Mouse (Mus musculus) gastrocnemius, adult 2 months (tissue): ENCODE data around the gene Mxd1. TPM values are rescaled to one million over a fixed set of nuclear protein-coding genes. Genes with fewer than 3 reads are reported as not detected.

Experiments used
- DNase-seq: peaks from one replicate; pipeline ENCODE4 v3.0.0; 2022
- H3K27ac ChIP-seq: fragments of 200-600 bp; 2 replicates; pipeline ENCODE4 v1.8.1; 2022; ENCODE audit warnings: mild to moderate bottlenecking
- H3K4me3 ChIP-seq: fragments of 200-600 bp; 2 replicates; pipeline ENCODE4 v1.8.1; 2022; ENCODE audit warnings: mild to moderate bottlenecking, moderate library complexity
- CTCF ChIP-seq: fragments of 200-600 bp; IDR thresholded peaks from 2 replicates; pipeline ENCODE4 v1.8.1; 2022; ENCODE audit warnings: antibody characterized with exemption, mild to moderate bottlenecking, moderate library complexity
- intact Hi-C: fragments of 180-260 bp; cut with DNase I; formaldehyde crosslinking; loops from one replicate; pipeline ENCODE4 v1.15.1; 2025
- total RNA-seq, 2 experiments: library from RNA; stranded (reverse); gene quantifications; 2 replicates each; pipeline ENCODE4 v1.2.3; 2021

Mxd1 gene
- total RNA-seq, 2 experiments from 2014 or later = 2.6 to 3.9 TPM

- H3K27ac ChIP-seq = peak overlapping the region; percentile 94
- peak; percentile 38 for DNase-seq
- peak; percentile 96 for TF ChIP-seq CTCF
These were observed 1.9 kb upstream of the Mxd1 start for GRCm38 (mm10) chr6:86670873-86671272.

GRCm38 (mm10) chr6:86669240-86669727 is 323 bp upstream of the Mxd1 start:
- H3K4me3 ChIP-seq = peak overlapping the region; percentile 95
- peak overlapping the region; percentile 94 for H3K27ac ChIP-seq
- intact Hi-C loops = loop anchor here (1.0 to 5.0 kb wide), 2 partner anchors 72 to 197 kb away; no protein-coding TSS in a partner anchor
- peak; percentile 100 for DNase-seq
- TF ChIP-seq CTCF = no peak

More at GRCm38 (mm10) chr6:86670873-86671272, 1.9 kb upstream of the Mxd1 start:
- no peak overlapping the region for H3K4me3 ChIP-seq
- intact Hi-C loops = loop anchor here (1.0 to 5.0 kb wide), 2 partner anchors 126 to 234 kb away; partner anchors contain the start of gene C87436

DNA sequence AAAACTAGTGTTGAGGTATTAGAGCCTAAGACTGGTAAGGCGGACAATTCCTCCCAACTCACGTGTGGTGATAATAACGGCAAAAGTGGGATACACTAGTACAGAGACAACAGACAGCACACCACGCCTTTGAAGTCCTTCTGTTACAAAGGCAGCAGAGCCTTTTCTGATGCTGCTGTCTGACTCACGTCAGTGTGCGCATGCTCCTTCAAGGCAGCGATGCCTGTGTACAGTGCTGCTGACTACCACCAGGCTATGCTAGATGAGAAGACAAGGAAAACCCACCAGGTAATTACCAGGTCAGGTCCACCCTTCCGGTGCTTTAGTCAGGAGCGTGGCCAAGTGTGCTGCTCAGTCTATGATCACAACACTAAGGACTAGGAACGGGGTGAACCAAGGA is 1.9 kb downstream of the Mxd1 start:
- Histone ChIP-seq H3K27ac (no peak overlapping the region), H3K4me3 (no peak overlapping the region; the same call in 1 of the 2 replicates)
- intact Hi-C loops = loop anchor here (5.0 kb wide), 1 partner anchor 70 kb away; no protein-coding TSS in a partner anchor
- no peak for TF ChIP-seq CTCF
- DNase-seq = no peak

- DNase-seq = no peak
- Histone ChIP-seq H3K4me3 (no peak overlapping the region), H3K27ac (no peak overlapping the region)
- intact Hi-C loops = loop anchor here (5.0 kb wide), 1 partner anchor 68 kb away; no protein-coding TSS in a partner anchor
- TF ChIP-seq CTCF = no peak
These were observed 3.2 kb downstream of the Mxd1 start for GRCm38 (mm10) chr6:86665560-86666307.

DNA sequence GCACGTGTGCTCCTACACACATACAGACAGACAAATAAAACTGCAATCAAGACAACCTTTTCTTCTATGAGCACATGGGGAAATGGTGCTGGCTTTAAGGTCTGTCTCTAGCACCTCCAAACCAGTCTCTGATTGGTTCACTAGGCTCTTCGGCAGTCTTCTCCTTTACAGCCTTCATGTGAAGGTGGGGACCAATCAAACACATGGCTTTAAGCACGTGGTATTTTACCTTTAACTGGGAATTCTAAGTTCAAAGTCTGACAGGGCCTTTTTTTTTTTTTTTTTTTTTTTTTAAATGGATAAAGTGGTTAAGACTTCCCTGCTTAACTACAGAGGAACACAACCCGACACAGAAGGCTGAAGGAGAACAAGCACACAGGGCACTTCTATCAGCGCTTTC is 3.9 kb downstream of the Mxd1 start:
- no peak for DNase-seq
- intact Hi-C loops = loop anchor here (5.0 kb wide), 1 partner anchor 68 kb away; no protein-coding TSS in a partner anchor
- no peak for TF ChIP-seq CTCF
- no peak overlapping the region for H3K27ac ChIP-seq
- no peak overlapping the region for H3K4me3 ChIP-seq

DNA sequence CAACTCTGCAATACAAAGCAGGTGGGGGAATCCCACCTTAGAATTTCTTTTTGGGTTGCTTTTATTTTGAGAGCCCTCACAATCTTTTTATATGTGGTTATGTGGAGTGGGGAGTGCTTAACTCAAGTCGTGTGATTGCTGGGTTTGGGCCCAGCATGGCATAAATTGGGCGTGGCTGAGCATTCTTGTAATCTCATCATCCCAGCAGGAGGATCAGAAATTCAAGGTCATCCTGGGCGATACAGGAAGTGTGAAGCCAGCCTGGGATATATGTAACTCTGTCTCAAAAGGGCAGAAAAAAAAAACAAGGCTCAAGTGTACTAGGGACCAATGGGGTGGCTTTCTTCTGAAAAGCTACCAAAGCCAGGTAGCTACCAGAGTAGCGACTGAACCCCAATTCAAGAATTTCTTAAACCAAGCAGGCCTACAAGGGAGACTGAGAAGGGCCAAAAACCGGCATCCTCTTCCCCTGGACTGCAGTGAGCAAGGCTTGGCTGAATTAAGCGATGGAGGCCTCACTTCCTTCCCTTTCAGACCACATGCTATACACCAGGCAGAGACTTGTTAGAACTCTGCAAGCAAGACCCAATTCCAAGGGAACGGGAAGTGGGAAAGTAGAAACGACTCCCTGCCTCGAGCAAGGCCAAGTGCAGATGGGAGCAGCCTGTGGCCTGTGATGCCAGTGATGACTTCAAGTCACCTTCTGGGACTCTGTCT is 8.6 kb downstream of the Mxd1 start:
- intact Hi-C loops = no loop called here

DNA sequence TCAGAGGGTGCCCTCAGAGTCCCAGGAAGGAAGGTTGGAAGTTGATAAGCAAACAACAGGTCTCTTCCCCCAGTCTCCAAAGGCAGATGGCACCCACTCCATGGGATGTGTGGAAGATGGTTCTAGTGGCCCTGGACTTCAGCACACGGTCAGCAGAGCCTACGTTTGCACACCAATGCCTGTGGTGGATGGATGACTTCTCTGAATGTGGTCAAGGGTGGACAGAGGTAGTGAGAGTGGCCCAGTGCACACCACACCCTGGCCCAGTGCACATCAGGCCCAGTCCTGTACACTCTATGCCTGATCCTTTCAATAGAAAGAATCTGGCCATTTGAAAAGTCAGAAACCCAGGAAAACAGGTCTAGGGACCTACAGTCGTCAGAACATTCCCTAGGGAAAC is 10.5 kb downstream of the Mxd1 start:
- intact Hi-C loops = no loop called here
- TF ChIP-seq CTCF = no peak
- no peak for DNase-seq

More for the DNA sequence above, 8.6 kb downstream of the Mxd1 start:
- Histone ChIP-seq H3K27ac (no peak overlapping the region), H3K4me3 (no peak overlapping the region)
- no peak for TF ChIP-seq CTCF
- no peak for DNase-seq

DNA sequence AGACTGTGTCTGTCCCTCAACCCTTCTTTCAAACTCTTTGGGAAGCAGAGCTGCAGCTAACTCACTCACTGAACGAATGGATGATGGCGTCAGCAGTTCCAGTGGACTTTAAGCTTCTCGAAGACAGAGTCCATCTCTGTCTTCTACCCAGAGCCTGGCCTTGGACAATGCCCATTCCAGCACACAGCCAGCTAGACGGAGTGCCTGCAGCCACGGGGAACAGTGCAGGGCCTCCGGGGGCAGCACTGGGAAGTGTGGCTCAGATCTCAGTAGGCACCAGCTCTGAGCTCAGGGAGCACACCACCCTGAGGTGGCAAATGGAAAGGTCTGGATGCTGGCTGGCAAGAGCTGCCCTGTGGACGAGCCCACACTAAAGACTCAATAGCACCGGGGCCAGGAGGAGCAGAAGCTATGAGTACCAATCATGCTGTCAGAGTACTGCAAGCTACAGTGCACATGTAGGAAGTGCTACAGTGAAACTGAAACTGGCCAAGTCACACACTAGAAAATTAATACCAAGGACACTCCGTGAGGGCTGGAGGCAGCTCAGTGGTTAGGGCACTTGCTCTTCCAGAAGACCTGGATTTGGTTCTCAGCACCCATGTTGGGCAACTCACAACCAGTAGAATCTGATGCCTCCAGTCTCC is 14.6 kb downstream of the Mxd1 start:
- no peak for TF ChIP-seq CTCF
- Histone ChIP-seq H3K27ac (no peak overlapping the region), H3K4me3 (no peak overlapping the region)
- intact Hi-C loops = no loop called here
- DNase-seq = no peak

More for the DNA sequence above, 10.5 kb downstream of the Mxd1 start:
- no peak overlapping the region for H3K27ac ChIP-seq
- H3K4me3 ChIP-seq = no peak overlapping the region

DNA sequence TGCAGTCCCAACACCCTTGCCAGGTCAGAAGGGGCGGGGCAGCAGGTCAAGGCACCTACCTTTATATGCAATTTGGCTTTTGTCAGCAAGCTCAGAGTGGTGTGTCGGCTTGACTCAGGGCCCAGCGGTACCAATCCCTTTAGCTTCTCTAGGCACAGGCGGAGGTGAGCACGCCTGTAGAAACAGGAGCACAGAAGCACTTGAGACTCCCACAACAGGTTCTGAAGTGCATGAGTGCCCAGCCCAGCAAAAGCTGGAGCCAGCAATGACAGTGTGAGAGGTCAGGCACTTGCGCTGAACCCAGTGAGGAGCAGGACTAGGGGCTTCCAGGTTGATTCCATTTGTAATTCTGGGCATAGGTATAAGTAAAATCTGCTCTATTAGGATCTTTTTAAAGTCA is 15.9 kb downstream of the Mxd1 start:
- H3K27ac ChIP-seq = no peak overlapping the region
- TF ChIP-seq CTCF = no peak
- intact Hi-C loops = no loop called here
- no peak for DNase-seq
- H3K4me3 ChIP-seq = no peak overlapping the region

GRCm38 (mm10) chr6:86646143-86646542 is 22.8 kb downstream of the Mxd1 start:
- no peak for TF ChIP-seq CTCF
- no peak overlapping the region for H3K27ac ChIP-seq
- no peak for DNase-seq
- intact Hi-C loops = no loop called here
- H3K4me3 ChIP-seq = no peak overlapping the region

DNA sequence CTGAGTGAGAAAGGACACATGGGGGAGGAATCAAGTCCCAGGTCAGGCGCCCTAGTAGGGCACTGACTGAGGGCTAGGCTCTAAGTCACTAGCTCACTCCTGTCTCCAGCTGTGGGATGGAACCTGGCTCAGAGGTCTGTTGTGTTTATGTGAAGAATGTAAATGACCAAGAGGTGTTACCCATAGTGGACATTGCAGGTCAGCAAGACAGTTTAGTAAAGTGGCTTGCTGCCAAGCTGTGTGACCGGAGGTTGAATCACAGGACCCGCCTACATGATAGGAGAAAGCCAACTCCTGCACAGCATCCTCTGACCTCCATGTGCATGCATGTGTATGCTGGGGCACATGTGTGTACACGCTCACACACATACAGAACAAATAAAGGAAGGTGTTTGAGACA is 23.4 kb downstream of the Mxd1 start:
- DNase-seq = no peak
- no peak for TF ChIP-seq CTCF
- Histone ChIP-seq H3K27ac (no peak overlapping the region), H3K4me3 (no peak overlapping the region)
- intact Hi-C loops = no loop called here

DNA sequence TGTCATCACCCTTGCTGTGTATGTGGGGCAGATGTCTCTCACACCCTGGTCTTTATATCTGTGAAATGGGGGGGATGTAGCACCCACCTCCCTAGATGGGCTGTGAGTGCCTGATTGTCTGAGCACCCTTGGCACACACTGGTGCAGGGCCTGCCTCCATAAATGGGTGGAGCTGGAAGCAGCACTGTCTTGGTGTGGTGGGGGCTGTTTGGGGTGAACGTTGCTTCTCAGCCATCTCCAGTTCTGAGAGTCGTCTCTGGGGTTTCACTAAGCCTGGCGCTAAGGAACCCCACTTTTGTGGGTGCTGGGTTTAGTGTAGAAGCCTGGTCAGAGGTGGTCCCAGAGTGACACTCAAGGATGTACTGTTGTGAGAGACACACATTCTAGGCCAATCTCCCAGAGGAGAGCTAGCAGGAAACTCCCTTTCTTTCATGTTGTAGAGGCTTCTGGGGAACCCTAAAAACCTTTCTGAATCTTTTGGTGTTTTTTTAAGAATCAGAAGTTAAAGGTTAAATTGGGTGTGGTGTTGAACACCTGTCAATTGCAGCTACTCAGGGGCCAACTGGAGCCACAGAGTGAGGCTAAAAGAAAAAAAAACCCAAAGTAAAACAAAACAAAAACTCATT is 24.1 kb downstream of the Mxd1 start:
- Histone ChIP-seq H3K27ac (no peak overlapping the region), H3K4me3 (no peak overlapping the region)
- DNase-seq = no peak
- no peak for TF ChIP-seq CTCF
- intact Hi-C loops = no loop called here
